Mouse (Mus musculus) MEL (cell line): Measurements from ENCODE around the gene Tmem202. TPM values are rescaled to one million over a fixed set of nuclear protein-coding genes. Genes with fewer than 3 reads are reported as not detected.

Experiments used
- DNase-seq: peaks from one replicate; pipeline ENCODE4 v3.0.0; 2011; ENCODE audit warnings: low read depth, low spot score
- H3K27ac ChIP-seq: 2 replicates; pipeline ENCODE4 v1.5.1; 2012; ENCODE audit warnings: low read depth, mild to moderate bottlenecking, control low read depth, low read length, moderate library complexity; ENCODE audit not compliant: control insufficient read depth
- H3K27me3 ChIP-seq, 2 experiments: fragments of 150-350 bp in 1 of 2; sonication (generic) in 1 of 2; 2 replicates each; pipeline ENCODE4 v1.6.1; 2012; ENCODE audit warnings: low read length in 2 of 2, mild to moderate bottlenecking in 2 of 2, improper control_type of control experiment in 1 of 2, moderate library complexity in 1 of 2; ENCODE audit not compliant: insufficient read depth in 2 of 2, control insufficient read depth in 1 of 2
- H3K36me3 ChIP-seq, 2 experiments: 2 replicates each; pipeline ENCODE4 v1.6.1; 2012 to 2014; ENCODE audit warnings: low read length in 2 of 2, improper control_type of control experiment in 1 of 2, inconsistent platforms in 1 of 2, mild to moderate bottlenecking in 1 of 2; ENCODE audit not compliant: insufficient read depth in 2 of 2, control insufficient read depth in 1 of 2
- H3K4me1 ChIP-seq, 2 experiments: fragments of 150-350 bp in 1 of 2; sonication (generic) in 1 of 2; 2 replicates each; pipeline ENCODE4 v1.6.1; 2012; ENCODE audit warnings: low read length in 2 of 2, improper control_type of control experiment in 1 of 2, mild to moderate bottlenecking in 1 of 2; ENCODE audit not compliant: insufficient read depth in 2 of 2, control insufficient read depth in 1 of 2
- H3K4me3 ChIP-seq, 2 experiments: fragments of 150-350 bp in 1 of 2; sonication (generic) in 1 of 2; 2 replicates each; pipeline ENCODE4 v1.5.1; 2012; ENCODE audit warnings: low read depth in 2 of 2, low read length in 2 of 2, mild to moderate bottlenecking in 2 of 2, moderate library complexity in 2 of 2, control low read depth in 1 of 2, improper control_type of control experiment in 1 of 2; ENCODE audit not compliant: control insufficient read depth in 1 of 2, insufficient read depth in 1 of 2
- H3K79me2 ChIP-seq: 2 replicates; pipeline ENCODE4 v1.6.1; 2012; ENCODE audit warnings: mild to moderate bottlenecking, low read length, moderate library complexity; ENCODE audit not compliant: control insufficient read depth, poor library complexity, insufficient read depth
- H3K9ac ChIP-seq: 2 replicates; pipeline ENCODE4 v1.6.1; 2012; ENCODE audit warnings: low read depth, mild to moderate bottlenecking, control low read depth, low read length, moderate library complexity; ENCODE audit not compliant: control insufficient read depth, poor library complexity, severe bottlenecking
- H3K9me3 ChIP-seq: fragments of 150-350 bp; sonication (generic); replicated peaks from 2 replicates; pipeline ENCODE4 v1.6.1; 2012; ENCODE audit warnings: mild to moderate bottlenecking, low read length, improper control_type of control experiment, moderate library complexity; ENCODE audit not compliant: insufficient read depth
- CHD1 ChIP-seq: IDR thresholded peaks from 2 replicates; pipeline ENCODE4 v1.6.1; 2012; ENCODE audit warnings: low read depth, mild to moderate bottlenecking, inconsistent platforms, low read length, improper control_type of control experiment
- CHD2 ChIP-seq: IDR thresholded peaks from 2 replicates; pipeline ENCODE4 v1.6.1; 2011; ENCODE audit warnings: low read length, improper control_type of control experiment
- E2F4 ChIP-seq: IDR thresholded peaks from 2 replicates; pipeline ENCODE4 v1.6.1; 2011; ENCODE audit warnings: low read depth, low read length, improper control_type of control experiment, borderline replicate concordance
- ETS1 ChIP-seq: IDR thresholded peaks from 2 replicates; pipeline ENCODE4 v1.6.1; 2012; ENCODE audit warnings: low read depth, mild to moderate bottlenecking, inconsistent platforms, low read length, improper control_type of control experiment, moderate library complexity
- HCFC1 ChIP-seq: IDR thresholded peaks from 2 replicates; pipeline ENCODE4 v1.6.1; 2012; ENCODE audit warnings: low read depth, mild to moderate bottlenecking, inconsistent platforms, low read length, improper control_type of control experiment, moderate library complexity
- KAT2A ChIP-seq: conservative IDR thresholded peaks from 2 replicates; pipeline ENCODE4 v1.6.1; 2012; ENCODE audit warnings: low read depth, low read length, improper control_type of control experiment, inconsistent platforms
- MAFK ChIP-seq: IDR thresholded peaks from 2 replicates; pipeline ENCODE4 v1.6.1; 2011; ENCODE audit warnings: low read depth, mild to moderate bottlenecking, low read length, improper control_type of control experiment, borderline replicate concordance
- MAZ ChIP-seq: IDR thresholded peaks from 2 replicates; pipeline ENCODE4 v1.6.1; 2012; ENCODE audit warnings: low read depth, mild to moderate bottlenecking, inconsistent platforms, low read length, improper control_type of control experiment
- MYB ChIP-seq: IDR thresholded peaks from 2 replicates; pipeline ENCODE4 v1.6.1; 2011; ENCODE audit warnings: mild to moderate bottlenecking, low read depth, low read length, improper control_type of control experiment
- MYC ChIP-seq: IDR thresholded peaks from 2 replicates; pipeline ENCODE4 v1.6.1; 2011; ENCODE audit warnings: low read depth, mild to moderate bottlenecking, low read length, improper control_type of control experiment, moderate library complexity
- NELFE ChIP-seq: IDR thresholded peaks from 2 replicates; pipeline ENCODE4 v1.6.1; 2011; ENCODE audit warnings: low read depth, low read length, improper control_type of control experiment
- NRF1 ChIP-seq: IDR thresholded peaks from 2 replicates; pipeline ENCODE4 v1.6.1; 2014; ENCODE audit warnings: low read depth, mild to moderate bottlenecking, inconsistent platforms, low read length, improper control_type of control experiment, moderate library complexity; ENCODE audit not compliant: poor library complexity, insufficient read depth, severe bottlenecking
- RAD21 ChIP-seq: IDR thresholded peaks from 2 replicates; pipeline ENCODE4 v1.6.1; 2011; ENCODE audit warnings: mild to moderate bottlenecking, low read depth, low read length, improper control_type of control experiment
- RCOR1 ChIP-seq: IDR thresholded peaks from 2 replicates; pipeline ENCODE4 v1.6.1; 2012; ENCODE audit warnings: low read depth, mild to moderate bottlenecking, inconsistent platforms, low read length, improper control_type of control experiment
- SMC3 ChIP-seq: IDR thresholded peaks from 2 replicates; pipeline ENCODE4 v1.6.1; 2011; ENCODE audit warnings: low read depth, low read length, improper control_type of control experiment
- USF2 ChIP-seq, 2 experiments: IDR thresholded peaks; 2 replicates each; pipeline ENCODE4 v1.6.1; 2011 to 2012; ENCODE audit warnings: improper control_type of control experiment in 2 of 2, low read length in 2 of 2, borderline replicate concordance in 1 of 2, inconsistent platforms in 1 of 2, low read depth in 1 of 2, mild to moderate bottlenecking in 1 of 2; ENCODE audit not compliant: insufficient read depth in 1 of 2
- ZC3H11A ChIP-seq: IDR thresholded peaks from 2 replicates; pipeline ENCODE4 v1.6.1; 2012; ENCODE audit warnings: low read depth, mild to moderate bottlenecking, inconsistent platforms, low read length, improper control_type of control experiment
- ZKSCAN1 ChIP-seq: IDR thresholded peaks from 2 replicates; pipeline ENCODE4 v1.6.1; 2012; ENCODE audit warnings: low read depth, mild to moderate bottlenecking, inconsistent platforms, low read length, improper control_type of control experiment, moderate library complexity
- polyA plus RNA-seq, 2 experiments: library from polyadenylated mRNA; stranded (reverse) in 1 of 2; unstranded in 1 of 2; fragments of >175 nt in 1 of 2; fragments of >200 nt in 1 of 2; gene quantifications; 2 replicates each; pipeline versions ENCODE4 v1.2.1 to v1.2.4; 2012; ENCODE audit warnings: low replicate concordance in 2 of 2, low read depth in 1 of 2; ENCODE audit not compliant: insufficient read length in 2 of 2, insufficient read depth in 1 of 2, missing spikeins in 1 of 2
- total RNA-seq: library from RNA; depleted of rRNA; stranded (reverse); fragments of 300-350 nt; gene quantifications from 2 replicates; pipeline ENCODE4 v1.2.3, GENCODE M21; 2012

The Tmem202 gene
- total and polyA plus RNA-seq, 3 experiments = 0.50 TPM; not detected in 2

- H3K36me3 ChIP-seq = peaks cover 2 to 13% of the 10 kb centered on the region in 2 experiments; a peak in 3 of 4 replicates
- DNase-seq = no peak
- no peak overlapping the region for H3K27ac ChIP-seq
- TF ChIP-seq ZKSCAN1 = no peak
- TF ChIP-seq MAZ = no peak
- no peak for TF ChIP-seq HCFC1
- TF ChIP-seq NRF1 = no peak
- TF ChIP-seq, all 39 proteins: peak for 0
- H3K9me3 ChIP-seq = no peaks in the 10 kb centered on the region
- no peak overlapping the region for H3K9ac ChIP-seq
- no peak overlapping the region for H3K4me3 ChIP-seq
- peaks cover 2 to 8% of the 10 kb centered on the region in 2 experiments for H3K4me1 ChIP-seq
- no peaks in the 10 kb centered on the region for H3K27me3 ChIP-seq
- no peaks in the 10 kb centered on the region for H3K79me2 ChIP-seq
Measured at GRCm38 (mm10) chr9:59552610-59553009, 13.0 kb upstream of the Tmem202 start.

GRCm38 (mm10) chr9:59551620-59552031 is 12.0 kb upstream of the Tmem202 start:
- no peak for DNase-seq
- H3K4me3 ChIP-seq = no peak overlapping the region
- no peaks in the 10 kb centered on the region for H3K79me2 ChIP-seq
- TF ChIP-seq RAD21 (no peak), ETS1 (no peak), ZC3H11A (no peak), NRF1 (no peak)
- TF ChIP-seq, all 39 proteins: peak for 0
- Histone ChIP-seq H3K9ac (no peak overlapping the region), H3K36me3 (peaks cover 0 to 19% of the 10 kb centered on the region in 2 experiments; a peak in 2 of 4 replicates), H3K27me3 (no peaks in the 10 kb centered on the region), H3K4me1 (peaks cover 6 to 17% of the 10 kb centered on the region in 2 experiments), H3K9me3 (no peaks in the 10 kb centered on the region), H3K27ac (no peak overlapping the region)

- no peak overlapping the region for H3K27ac ChIP-seq
- no peak overlapping the region for H3K9ac ChIP-seq
- peaks cover 0 to 21% of the 10 kb centered on the region in 2 experiments; a peak in 2 of 4 replicates for H3K36me3 ChIP-seq
- no peak overlapping the region for H3K4me3 ChIP-seq
- TF ChIP-seq RCOR1 (no peak), MYB (no peak), CHD1 (no peak), NELFE (no peak), E2F4 (no peak), MYC (no peak), USF2 (IDR thresholded peaks at IDR 0.05; ENCODE audit: borderline replicate concordance in 1 of 2, insufficient read depth in 1 of 2, low read depth in 1 of 2, low read length in 2 of 2) (no peak), NRF1 (no peak), SMC3 (no peak), MAZ (no peak), MAFK (no peak), CHD2 (no peak), KAT2A (no peak)
- TF ChIP-seq, all 39 proteins: peak for 0
- Histone ChIP-seq H3K9me3 (no peaks in the 10 kb centered on the region), H3K4me1 (peaks cover 6 to 19% of the 10 kb centered on the region in 2 experiments), H3K27me3 (no peaks in the 10 kb centered on the region), H3K79me2 (no peaks in the 10 kb centered on the region; the same call in 1 of the 2 replicates)
- DNase-seq = no peak
Measured at GRCm38 (mm10) chr9:59551017-59551416, 11.4 kb upstream of the Tmem202 start.
